Mouse (Mus musculus): ENCODE data around the gene Rsbn1l. TPM values are rescaled to one million over a fixed set of nuclear protein-coding genes. Genes with fewer than 3 reads are reported as not detected.

The Rsbn1l gene
- 1.2 and 1.7 TPM in 2 replicates for polyA plus RNA-seq (2012)

DNA sequence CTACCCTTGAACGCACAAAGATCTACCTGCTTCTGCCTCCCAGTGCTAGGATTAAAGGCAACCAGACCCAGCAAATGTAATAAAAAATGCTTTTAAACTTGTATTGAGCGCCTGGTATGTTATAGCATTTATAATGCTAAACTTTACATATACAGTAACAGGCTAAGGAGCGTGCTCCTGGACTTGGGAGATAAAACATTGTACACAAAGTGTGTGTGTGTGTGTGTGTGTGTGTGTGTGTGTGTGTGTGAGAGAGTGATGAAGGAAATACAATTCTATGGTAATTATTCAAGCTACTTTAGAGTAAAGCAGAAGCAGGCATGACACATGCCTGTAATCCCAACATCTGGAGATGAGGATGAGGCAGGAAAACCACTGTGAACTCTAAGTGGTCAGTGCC is at the start of gene Rsbn1l:
Rsbn1l (minus strand) TSS at position 101 of the 400 bp plus-strand sequence.
- Histone ChIP-seq H3K9me3 (ENCODE audit: control insufficient read depth, low read length) (no peaks in the 10 kb centered on the region), H3K4me3 (replicated peaks) (peak within 1 kb of the TSS; percentile 19), H3K4me1 (ENCODE audit: control insufficient read depth) (peaks cover 44% of the 10 kb centered on the region), H3K36me3 (ENCODE audit: control insufficient read depth) (peaks cover 37% of the 10 kb centered on the region), H3K27me3 (ENCODE audit: control insufficient read depth) (no peaks in the 10 kb centered on the region)
- TF ChIP-seq TAL1 (IDR thresholded peaks at IDR 0.05; ENCODE audit: low read length): no peak
- TF ChIP-seq GATA1 (IDR thresholded peaks at IDR 0.05; ENCODE audit: low read length): no peak

DNA sequence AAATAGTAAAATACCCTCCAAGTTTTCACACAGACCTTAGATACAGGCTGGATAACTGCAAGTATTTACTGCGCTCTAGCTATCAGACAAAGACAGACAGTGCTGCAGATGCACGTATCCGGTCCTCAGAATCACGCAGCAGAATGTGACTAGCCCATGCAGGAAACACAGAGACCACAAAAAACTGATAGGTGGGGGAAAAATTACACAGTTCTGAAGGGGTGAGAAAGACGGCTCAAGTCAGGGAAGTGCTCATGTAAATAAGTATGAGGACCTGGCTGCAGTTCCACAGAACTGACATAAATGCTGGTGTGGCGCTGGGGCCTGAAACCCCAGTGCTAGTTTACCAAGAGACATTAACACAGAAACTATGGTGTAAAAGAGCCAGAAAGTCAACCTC is 46.5 kb upstream of the Rsbn1l start:
- TF ChIP-seq GATA1 (IDR thresholded peaks at IDR 0.05; ENCODE audit: low read length) (no peak), TAL1 (IDR thresholded peaks at IDR 0.05; ENCODE audit: low read length) (no peak)
- Histone ChIP-seq H3K36me3 (ENCODE audit: control insufficient read depth) (peaks cover 70% of the 10 kb centered on the region), H3K4me1 (ENCODE audit: control insufficient read depth) (peaks cover 31% of the 10 kb centered on the region), H3K4me3 (replicated peaks) (no peak overlapping the region), H3K27me3 (ENCODE audit: control insufficient read depth) (no peaks in the 10 kb centered on the region), H3K9me3 (ENCODE audit: control insufficient read depth, low read length) (peaks cover 5% of the 10 kb centered on the region; the same call in 1 of the 2 replicates)

DNA sequence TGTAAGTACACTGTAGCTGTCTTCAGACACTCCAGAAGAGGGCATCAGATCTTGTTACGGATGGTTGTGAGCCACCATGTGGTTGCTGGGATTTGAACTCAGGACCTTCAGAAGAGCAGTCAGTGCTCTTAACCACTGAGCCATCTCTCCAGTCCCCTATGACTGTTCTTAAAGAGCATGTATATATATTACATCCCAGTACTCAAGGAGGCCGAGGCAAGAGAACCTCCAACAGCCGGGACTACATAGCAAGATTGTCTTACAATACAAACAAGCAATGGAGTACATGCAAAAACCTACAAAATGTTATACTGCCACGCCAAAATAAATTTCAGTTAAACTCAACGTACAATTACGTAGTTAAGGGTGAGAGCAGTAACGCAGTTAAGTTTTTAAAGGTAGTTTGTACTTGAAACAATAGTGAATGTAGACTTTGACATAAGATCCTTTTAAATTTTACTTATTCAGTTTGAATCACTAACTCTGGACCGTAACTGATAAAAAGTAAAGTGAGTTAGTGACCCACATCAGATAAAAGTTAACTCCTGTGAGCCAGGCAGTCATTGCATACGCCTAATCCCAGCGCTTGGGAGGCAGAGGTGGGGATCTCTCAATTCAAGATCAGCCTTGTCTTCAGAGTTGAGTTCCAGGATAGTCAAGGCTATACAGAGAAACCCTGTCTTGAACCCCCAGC is 45.6 kb upstream of the Rsbn1l start:
- peaks cover 5% of the 10 kb centered on the region; the same call in 1 of the 2 replicates for H3K9me3 ChIP-seq (ENCODE audit: control insufficient read depth, low read length)
- no peak overlapping the region for H3K4me3 ChIP-seq (replicated peaks)
- H3K36me3 ChIP-seq (ENCODE audit: control insufficient read depth): peaks cover 73% of the 10 kb centered on the region
- peaks cover 36% of the 10 kb centered on the region for H3K4me1 ChIP-seq (ENCODE audit: control insufficient read depth)
- H3K27me3 ChIP-seq (ENCODE audit: control insufficient read depth): no peaks in the 10 kb centered on the region
- TF ChIP-seq TAL1 (IDR thresholded peaks at IDR 0.05; ENCODE audit: low read length) (no peak), GATA1 (IDR thresholded peaks at IDR 0.05; ENCODE audit: low read length) (no peak)

DNA sequence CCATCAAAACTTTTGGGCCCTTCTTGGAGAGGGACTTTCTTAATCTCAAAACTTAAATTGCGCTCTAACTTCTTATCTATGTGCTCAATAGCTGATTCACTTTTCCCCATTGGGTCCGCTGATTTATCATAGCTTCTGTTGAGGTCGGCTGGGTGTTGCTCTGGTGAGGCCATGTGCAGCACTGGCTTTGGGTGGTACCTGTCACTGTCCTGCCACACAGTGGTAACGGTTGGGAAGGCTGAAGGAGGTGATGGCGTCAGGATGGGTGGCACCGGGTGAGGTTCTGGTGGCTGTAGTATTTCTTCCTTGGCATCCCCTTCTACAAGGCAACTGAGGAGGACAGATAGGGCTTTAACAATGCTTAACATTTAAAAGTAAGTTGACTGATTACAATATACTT is 42.2 kb upstream of the Rsbn1l start:
- H3K4me3 ChIP-seq (replicated peaks): no peak overlapping the region
- H3K36me3 ChIP-seq (ENCODE audit: control insufficient read depth): peaks cover 86% of the 10 kb centered on the region
- peaks cover 36% of the 10 kb centered on the region for H3K4me1 ChIP-seq (ENCODE audit: control insufficient read depth)
- peaks cover 5% of the 10 kb centered on the region; the same call in 1 of the 2 replicates for H3K9me3 ChIP-seq (ENCODE audit: control insufficient read depth, low read length)
- no peak for TF ChIP-seq GATA1 (IDR thresholded peaks at IDR 0.05; ENCODE audit: low read length)
- TF ChIP-seq TAL1 (IDR thresholded peaks at IDR 0.05; ENCODE audit: low read length): no peak
- no peaks in the 10 kb centered on the region for H3K27me3 ChIP-seq (ENCODE audit: control insufficient read depth)

DNA sequence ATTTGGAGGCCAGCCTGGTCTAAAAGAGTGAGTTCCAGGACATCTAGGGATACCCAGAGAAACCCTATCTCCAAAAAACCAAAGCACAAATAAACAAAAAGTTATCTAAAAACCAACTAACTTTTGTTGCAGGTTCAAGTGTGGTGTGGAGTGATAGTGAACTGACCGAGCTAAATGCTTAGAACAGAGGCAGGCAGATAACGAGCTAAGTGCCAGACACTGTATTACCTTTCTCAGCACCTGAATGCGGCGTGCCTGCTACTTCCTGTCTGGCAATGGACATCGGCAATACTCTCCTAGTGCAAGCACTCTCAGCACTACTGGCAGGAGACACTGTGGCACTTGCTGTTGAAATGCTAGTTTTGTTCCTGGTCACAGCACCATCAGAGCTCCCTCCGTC is 41.4 kb upstream of the Rsbn1l start:
- Histone ChIP-seq H3K36me3 (ENCODE audit: control insufficient read depth) (peaks cover 83% of the 10 kb centered on the region), H3K9me3 (ENCODE audit: control insufficient read depth, low read length) (peaks cover 5% of the 10 kb centered on the region; the same call in 1 of the 2 replicates), H3K4me3 (replicated peaks) (no peak overlapping the region), H3K27me3 (ENCODE audit: control insufficient read depth) (no peaks in the 10 kb centered on the region), H3K4me1 (ENCODE audit: control insufficient read depth) (peaks cover 28% of the 10 kb centered on the region)
- no peak for TF ChIP-seq GATA1 (IDR thresholded peaks at IDR 0.05; ENCODE audit: low read length)

DNA sequence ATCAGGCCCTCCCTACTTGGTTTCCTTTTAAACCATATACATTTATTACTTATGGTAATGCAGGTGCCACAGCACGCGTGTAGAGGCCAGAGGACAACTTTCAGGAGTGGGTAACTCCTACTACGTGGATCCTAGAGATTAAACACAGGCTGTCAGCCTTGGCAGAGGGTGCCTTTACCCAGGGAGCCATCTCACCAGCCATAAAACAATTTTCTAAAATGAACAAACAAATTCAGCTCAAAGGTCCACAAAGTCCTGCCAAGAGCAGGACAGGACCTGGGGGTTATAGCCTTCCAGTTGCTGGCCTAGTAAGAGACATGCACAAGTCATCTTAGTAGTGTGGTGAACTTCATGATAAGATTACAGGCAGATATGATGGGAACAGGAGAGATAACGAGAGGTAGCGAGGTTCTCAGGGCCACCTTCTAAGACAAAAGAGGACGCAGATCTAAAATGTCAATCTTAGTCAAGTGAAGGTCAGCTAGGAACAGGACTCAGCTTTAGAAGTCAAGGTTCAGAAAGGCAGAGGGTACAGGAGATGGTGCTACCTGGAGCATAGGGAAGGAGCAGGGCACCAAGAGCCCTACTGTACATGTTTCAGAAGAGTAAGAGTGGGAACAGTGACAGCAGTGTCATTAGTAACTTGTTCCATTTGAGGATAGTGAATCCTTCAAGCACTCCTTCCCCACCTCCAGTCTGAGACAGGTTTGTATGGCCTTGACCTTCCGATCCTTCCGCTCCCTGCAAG is 34.0 kb upstream of the Rsbn1l start:
- no peaks in the 10 kb centered on the region for H3K4me1 ChIP-seq (ENCODE audit: control insufficient read depth)
- TF ChIP-seq TAL1 (IDR thresholded peaks at IDR 0.05; ENCODE audit: low read length) (no peak), GATA1 (IDR thresholded peaks at IDR 0.05; ENCODE audit: low read length) (no peak)

DNA sequence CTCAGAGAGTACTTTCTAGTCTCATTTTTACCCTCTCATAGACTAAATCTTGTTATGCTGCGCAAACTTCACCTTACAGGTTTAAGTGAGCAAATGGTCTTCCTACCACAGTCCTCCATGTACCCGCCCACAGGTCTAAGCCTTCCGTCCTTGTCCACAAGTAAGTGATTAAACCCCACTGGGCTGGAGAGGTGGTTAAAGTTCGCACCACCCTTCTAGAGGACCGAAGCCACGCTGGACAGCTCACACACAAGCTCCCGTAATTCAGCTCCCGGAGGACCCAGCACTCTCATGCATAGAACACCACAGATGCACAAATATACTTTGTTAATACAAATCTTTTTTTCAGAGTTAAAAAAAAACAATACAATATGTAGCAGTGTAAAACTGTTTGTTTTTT is 30.1 kb upstream of the Rsbn1l start:
- Histone ChIP-seq H3K36me3 (ENCODE audit: control insufficient read depth) (peaks cover 55% of the 10 kb centered on the region), H3K27me3 (ENCODE audit: control insufficient read depth) (no peaks in the 10 kb centered on the region)
- TF ChIP-seq GATA1 (IDR thresholded peaks at IDR 0.05; ENCODE audit: low read length) (no peak), TAL1 (IDR thresholded peaks at IDR 0.05; ENCODE audit: low read length) (no peak)

More for the DNA sequence above, 34.0 kb upstream of the Rsbn1l start:
- Histone ChIP-seq H3K27me3 (ENCODE audit: control insufficient read depth) (no peaks in the 10 kb centered on the region), H3K36me3 (ENCODE audit: control insufficient read depth) (peaks cover 80% of the 10 kb centered on the region), H3K9me3 (ENCODE audit: control insufficient read depth, low read length) (no peaks in the 10 kb centered on the region), H3K4me3 (replicated peaks) (no peak overlapping the region)

DNA sequence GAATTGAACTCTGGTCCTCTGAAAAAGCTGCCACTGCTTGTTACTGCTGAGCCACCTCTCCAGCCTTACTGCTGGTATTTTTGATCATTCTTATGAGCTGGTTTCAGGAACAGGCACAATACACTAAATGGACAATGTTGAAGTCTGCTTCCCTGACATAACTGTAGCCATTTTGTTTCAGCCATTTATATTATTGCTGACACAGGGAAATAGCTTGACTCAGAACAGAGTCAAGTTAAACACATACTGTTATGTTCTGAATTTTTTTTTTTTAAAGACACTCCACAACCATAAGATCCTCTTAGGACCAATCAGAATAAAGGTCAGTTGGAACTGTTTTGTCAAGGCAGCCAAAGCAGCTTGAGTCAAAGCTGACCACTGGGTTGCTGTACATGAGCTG is 27.3 kb upstream of the Rsbn1l start:
- Histone ChIP-seq H3K36me3 (ENCODE audit: control insufficient read depth) (peaks cover 29% of the 10 kb centered on the region), H3K27me3 (ENCODE audit: control insufficient read depth) (no peaks in the 10 kb centered on the region), H3K9me3 (ENCODE audit: control insufficient read depth, low read length) (no peaks in the 10 kb centered on the region), H3K4me1 (ENCODE audit: control insufficient read depth) (no peaks in the 10 kb centered on the region), H3K4me3 (replicated peaks) (no peak overlapping the region)
- no peak for TF ChIP-seq GATA1 (IDR thresholded peaks at IDR 0.05; ENCODE audit: low read length)

More for the DNA sequence above, 30.1 kb upstream of the Rsbn1l start:
- H3K4me1 ChIP-seq (ENCODE audit: control insufficient read depth): no peaks in the 10 kb centered on the region
- no peaks in the 10 kb centered on the region for H3K9me3 ChIP-seq (ENCODE audit: control insufficient read depth, low read length)
- H3K4me3 ChIP-seq (replicated peaks): no peak overlapping the region

DNA sequence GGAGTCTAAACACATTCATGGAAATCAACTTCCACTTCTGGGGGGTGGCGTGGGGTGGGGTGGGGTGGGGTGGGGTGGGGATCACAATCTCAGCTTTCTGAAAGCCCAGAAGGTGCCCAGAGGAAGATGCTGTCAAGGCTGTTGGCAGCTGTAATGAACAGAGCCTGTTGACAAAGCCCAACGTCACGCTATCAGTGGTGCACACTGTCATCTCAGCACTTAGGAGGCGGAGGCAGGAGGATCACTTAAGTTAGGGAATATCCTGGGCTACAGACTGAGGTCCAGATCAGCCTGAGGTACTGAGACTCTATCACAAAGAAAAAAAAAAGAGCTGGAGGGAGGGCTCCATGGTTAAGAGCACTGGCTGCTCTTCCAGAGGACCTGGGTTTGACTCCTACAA is 18.5 kb upstream of the Rsbn1l start:
- Histone ChIP-seq H3K9me3 (ENCODE audit: control insufficient read depth, low read length) (no peaks in the 10 kb centered on the region), H3K4me1 (ENCODE audit: control insufficient read depth) (peaks cover 5% of the 10 kb centered on the region), H3K27me3 (ENCODE audit: control insufficient read depth) (no peaks in the 10 kb centered on the region), H3K4me3 (replicated peaks) (no peak overlapping the region), H3K36me3 (ENCODE audit: control insufficient read depth) (no peaks in the 10 kb centered on the region)
- TF ChIP-seq GATA1 (IDR thresholded peaks at IDR 0.05; ENCODE audit: low read length) (no peak), TAL1 (IDR thresholded peaks at IDR 0.05; ENCODE audit: low read length) (no peak)
